Mouse (Mus musculus) CH12.LX (cell line): Measurements from ENCODE around the gene Hoxa13. TPM values are rescaled to one million over a fixed set of nuclear protein-coding genes. Genes with fewer than 3 reads are reported as not detected.

Source experiments
- DNase-seq: peaks from one replicate; pipeline ENCODE4 v3.0.0-alpha.2; 2013; ENCODE audit errors: extremely low read depth
- H3K27ac ChIP-seq: 2 replicates; pipeline ENCODE4 v1.5.1; 2012; ENCODE audit warnings: low read depth, mild to moderate bottlenecking, control low read depth, moderate library complexity; ENCODE audit not compliant: insufficient read depth
- H3K27me3 ChIP-seq: replicated peaks from 2 replicates; pipeline ENCODE3; 2012; ENCODE audit warnings: inconsistent platforms
- H3K36me3 ChIP-seq, 2 experiments: replicated peaks in 1 of 2; 2 replicates each; pipeline versions ENCODE3 to v1.6.1; 2012; ENCODE audit warnings: inconsistent platforms in 1 of 2, low read length in 1 of 2, mild to moderate bottlenecking in 1 of 2, mixed read lengths in 1 of 2, moderate library complexity in 1 of 2; ENCODE audit not compliant: control insufficient read depth in 1 of 2, insufficient read depth in 1 of 2
- H3K4me1 ChIP-seq, 2 experiments: 2 replicates each; pipeline ENCODE4 v1.6.1; 2012; ENCODE audit warnings: inconsistent platforms in 1 of 2, moderate library complexity in 1 of 2; ENCODE audit not compliant: insufficient read depth in 2 of 2, control insufficient read depth in 1 of 2
- H3K4me2 ChIP-seq: 2 replicates; pipeline ENCODE4 v1.6.1; 2012; ENCODE audit warnings: low read depth, mild to moderate bottlenecking, control low read depth; ENCODE audit not compliant: poor library complexity, insufficient read depth, severe bottlenecking
- H3K4me3 ChIP-seq, 3 experiments: fragments of 150-350 bp in 1 of 3; sonication (generic) in 1 of 3; replicated peaks in 1 of 3; 2 replicates each; pipeline versions ENCODE3 to v1.5.1; 2011 to 2012; ENCODE audit warnings: low read depth in 2 of 3, low read length in 2 of 3, mild to moderate bottlenecking in 2 of 3, moderate library complexity in 2 of 3, control low read depth in 1 of 3, improper control_type of control experiment in 1 of 3, inconsistent platforms in 1 of 3, mixed read lengths in 1 of 3; ENCODE audit not compliant: poor library complexity in 1 of 3
- H3K79me2 ChIP-seq: replicated peaks from 2 replicates; pipeline ENCODE4 v1.6.1; 2012; ENCODE audit warnings: mild to moderate bottlenecking, moderate library complexity; ENCODE audit not compliant: control insufficient read depth, poor library complexity, insufficient read depth, severe bottlenecking; ENCODE audit errors: extremely low read depth
- H3K9ac ChIP-seq: 2 replicates; pipeline ENCODE4 v1.6.1; 2012; ENCODE audit warnings: low read depth, mild to moderate bottlenecking, control low read depth, moderate library complexity; ENCODE audit not compliant: insufficient read depth
- H3K9me3 ChIP-seq: replicated peaks from 2 replicates; pipeline ENCODE3; 2012; ENCODE audit warnings: low read length, inconsistent platforms, mixed read lengths
- BHLHE40 ChIP-seq: IDR thresholded peaks from 2 replicates; pipeline ENCODE4 v1.6.1; 2011; ENCODE audit warnings: mild to moderate bottlenecking, low read depth, low read length, improper control_type of control experiment
- CHD1 ChIP-seq: IDR thresholded peaks from 2 replicates; pipeline ENCODE4 v1.6.1; 2012; ENCODE audit warnings: low read depth, low read length, improper control_type of control experiment, inconsistent platforms
- CHD2 ChIP-seq: IDR thresholded peaks from 2 replicates; pipeline ENCODE4 v1.6.1; 2011; ENCODE audit warnings: low read length, improper control_type of control experiment
- CTCF ChIP-seq, 2 experiments: IDR thresholded peaks in 1 of 2; conservative IDR thresholded peaks in 1 of 2; 2 replicates each; pipeline ENCODE4 v1.5.1; 2011 to 2012; ENCODE audit warnings: low read depth in 2 of 2, low read length in 2 of 2, improper control_type of control experiment in 1 of 2, inconsistent platforms in 1 of 2, mild to moderate bottlenecking in 1 of 2, moderate library complexity in 1 of 2
- E2F4 ChIP-seq: IDR thresholded peaks from 2 replicates; pipeline ENCODE4 v1.6.1; 2011; ENCODE audit warnings: low read depth, low read length, improper control_type of control experiment; ENCODE audit not compliant: insufficient replicate concordance
- ELF1 ChIP-seq: IDR thresholded peaks from 2 replicates; pipeline ENCODE4 v1.6.1; 2014; ENCODE audit warnings: low read depth, mild to moderate bottlenecking, inconsistent platforms, low read length, improper control_type of control experiment
- EP300 ChIP-seq: IDR thresholded peaks from 2 replicates; pipeline ENCODE4 v1.6.1; 2011; ENCODE audit warnings: low read length, improper control_type of control experiment
- ETS1 ChIP-seq: conservative IDR thresholded peaks from 2 replicates; pipeline ENCODE4 v1.6.1; 2012; ENCODE audit warnings: low read depth, mild to moderate bottlenecking, inconsistent platforms, low read length, improper control_type of control experiment, moderate library complexity
- GABPA ChIP-seq: IDR thresholded peaks from 2 replicates; pipeline ENCODE4 v1.6.1; 2012; ENCODE audit warnings: low read depth, low read length, improper control_type of control experiment, inconsistent platforms; ENCODE audit not compliant: insufficient replicate concordance
- HCFC1 ChIP-seq: IDR thresholded peaks from 2 replicates; pipeline ENCODE4 v1.6.1; 2012; ENCODE audit warnings: low read depth, mild to moderate bottlenecking, inconsistent platforms, low read length, improper control_type of control experiment
- IRF4 ChIP-seq: IDR thresholded peaks from 2 replicates; pipeline ENCODE4 v1.6.1; 2014; ENCODE audit warnings: low read depth, mild to moderate bottlenecking, inconsistent platforms, low read length, improper control_type of control experiment
- JUN ChIP-seq: IDR thresholded peaks from 2 replicates; pipeline ENCODE4 v1.6.1; 2011; ENCODE audit warnings: low read depth, mild to moderate bottlenecking, low read length, improper control_type of control experiment, moderate library complexity; ENCODE audit not compliant: insufficient read depth
- JUND ChIP-seq: conservative IDR thresholded peaks from 2 replicates; pipeline ENCODE4 v1.6.1; 2011; ENCODE audit warnings: low read depth, low read length, improper control_type of control experiment
- KAT2A ChIP-seq: IDR thresholded peaks from 2 replicates; pipeline ENCODE4 v1.6.1; 2012; ENCODE audit warnings: low read length, improper control_type of control experiment, inconsistent platforms; ENCODE audit not compliant: insufficient replicate concordance
- MAFK ChIP-seq: IDR thresholded peaks from 2 replicates; pipeline ENCODE4 v1.6.1; 2011; ENCODE audit warnings: low read length, improper control_type of control experiment; ENCODE audit not compliant: insufficient replicate concordance
- MAX ChIP-seq: IDR thresholded peaks from 2 replicates; pipeline ENCODE4 v1.6.1; 2011; ENCODE audit warnings: low read length, improper control_type of control experiment
- MAZ ChIP-seq: IDR thresholded peaks from 2 replicates; pipeline ENCODE4 v1.6.1; 2012; ENCODE audit warnings: low read depth, mild to moderate bottlenecking, inconsistent platforms, low read length, improper control_type of control experiment, moderate library complexity
- MEF2A ChIP-seq: IDR thresholded peaks from 2 replicates; pipeline ENCODE4 v1.6.1; 2014; ENCODE audit warnings: low read depth, mild to moderate bottlenecking, inconsistent platforms, low read length, improper control_type of control experiment, borderline replicate concordance
- MXI1 ChIP-seq: IDR thresholded peaks from 2 replicates; pipeline ENCODE4 v1.6.1; 2011; ENCODE audit warnings: mild to moderate bottlenecking, low read depth, low read length, improper control_type of control experiment
- MYC ChIP-seq: IDR thresholded peaks from 2 replicates; pipeline ENCODE4 v1.6.1; 2011; ENCODE audit warnings: low read depth, mild to moderate bottlenecking, improper control_type of control experiment, low read length
- NELFE ChIP-seq: IDR thresholded peaks from 2 replicates; pipeline ENCODE4 v1.6.1; 2011; ENCODE audit warnings: low read depth, low read length, improper control_type of control experiment
- NRF1 ChIP-seq: IDR thresholded peaks from 2 replicates; pipeline ENCODE4 v1.6.1; 2014; ENCODE audit warnings: low read depth, mild to moderate bottlenecking, inconsistent platforms, low read length, improper control_type of control experiment, moderate library complexity
- PAX5 ChIP-seq: IDR thresholded peaks from 2 replicates; pipeline ENCODE4 v1.6.1; 2012; ENCODE audit warnings: low read length, inconsistent platforms, mixed read lengths
- POLR2A ChIP-seq: IDR thresholded peaks from 2 replicates; pipeline ENCODE4 v1.6.1; 2011; ENCODE audit warnings: low read depth, mild to moderate bottlenecking, improper control_type of control experiment, low read length
- POLR2AphosphoS2 ChIP-seq: IDR thresholded peaks from 2 replicates; pipeline ENCODE4 v1.6.1; 2011; ENCODE audit warnings: low read depth, low read length, improper control_type of control experiment
- RAD21 ChIP-seq: IDR thresholded peaks from 2 replicates; pipeline ENCODE4 v1.6.1; 2011; ENCODE audit warnings: low read depth, mild to moderate bottlenecking, low read length, improper control_type of control experiment, moderate library complexity
- RCOR1 ChIP-seq: conservative IDR thresholded peaks from 2 replicates; pipeline ENCODE4 v1.6.1; 2012; ENCODE audit warnings: low read depth, mild to moderate bottlenecking, inconsistent platforms, low read length, improper control_type of control experiment
- SIN3A ChIP-seq: IDR thresholded peaks from 2 replicates; pipeline ENCODE4 v1.6.1; 2012; ENCODE audit warnings: low read length, improper control_type of control experiment, inconsistent platforms
- SMC3 ChIP-seq: IDR thresholded peaks from 2 replicates; pipeline ENCODE4 v1.6.1; 2011; ENCODE audit warnings: low read depth, low read length, improper control_type of control experiment
- TBP ChIP-seq: conservative IDR thresholded peaks from 2 replicates; pipeline ENCODE4 v1.6.1; 2011; ENCODE audit warnings: low read depth, low read length, improper control_type of control experiment
- TCF12 ChIP-seq: IDR thresholded peaks from 2 replicates; pipeline ENCODE4 v1.6.1; 2014; ENCODE audit warnings: low read depth, mild to moderate bottlenecking, inconsistent platforms, low read length, improper control_type of control experiment
- UBTF ChIP-seq: IDR thresholded peaks from 2 replicates; pipeline ENCODE4 v1.6.1; 2012; ENCODE audit warnings: low read depth, mild to moderate bottlenecking, inconsistent platforms, low read length, improper control_type of control experiment, moderate library complexity
- USF1 ChIP-seq: IDR thresholded peaks from 2 replicates; pipeline ENCODE4 v1.6.1; 2014; ENCODE audit warnings: low read depth, mild to moderate bottlenecking, inconsistent platforms, low read length, improper control_type of control experiment
- USF2 ChIP-seq: conservative IDR thresholded peaks from 2 replicates; pipeline ENCODE4 v1.6.1; 2011; ENCODE audit warnings: low read depth, low read length, improper control_type of control experiment
- ZC3H11A ChIP-seq: IDR thresholded peaks from 2 replicates; pipeline ENCODE4 v1.6.1; 2012; ENCODE audit warnings: low read depth, mild to moderate bottlenecking, inconsistent platforms, low read length, improper control_type of control experiment
- ZKSCAN1 ChIP-seq: IDR thresholded peaks from 2 replicates; pipeline ENCODE4 v1.6.1; 2012; ENCODE audit warnings: low read depth, inconsistent platforms, low read length, improper control_type of control experiment, borderline replicate concordance
- ZMIZ1 ChIP-seq: IDR thresholded peaks from 2 replicates; pipeline ENCODE4 v1.6.1; 2012; ENCODE audit warnings: low read depth, mild to moderate bottlenecking, inconsistent platforms, low read length, improper control_type of control experiment
- ZNF384 ChIP-seq: IDR thresholded peaks from 2 replicates; pipeline ENCODE4 v1.6.1; 2012; ENCODE audit warnings: low read depth, low read length, improper control_type of control experiment, inconsistent platforms
- dilution Hi-C: fragments of 300-500 bp; cut with MboI; formaldehyde crosslinking; loops from 2 replicates; pipeline ENCODE4 v1.14.3; 2020; ENCODE audit warnings: low sequenced_read_pairs; ENCODE audit not compliant: extremely low pct_unique_long_range_greater_than_20kb, extremely low pct_ligation_motif_present
- in situ Hi-C: fragments of 300-500 bp; cut with MboI; formaldehyde crosslinking; loops from 3 replicates; pipeline ENCODE4 v1.14.3; 2019; ENCODE audit warnings: low sequenced_read_pairs, low pct_ligation_motif_present, low pct_unique_long_range_greater_than_20kb, mixed read lengths
- polyA plus RNA-seq: library from polyadenylated mRNA; unstranded; fragments of >175 nt; gene quantifications from 2 replicates; pipeline ENCODE4 v1.2.1, GENCODE M21; 2012; ENCODE audit warnings: low read depth; ENCODE audit not compliant: insufficient read length
- total RNA-seq, 2 experiments: library from RNA; depleted of rRNA; stranded (reverse); fragments of 300-350 nt in 1 of 2; fragments of >200 nt in 1 of 2; gene quantifications; 2 replicates each; pipeline ENCODE4 v1.2.3; 2012 to 2014

The Hoxa13 gene
- total and polyA plus RNA-seq, 3 experiments: 0.17 TPM; not detected in 2

GRCm38 (mm10) chr6:52211170-52211935 is 49.3 kb downstream of the Hoxa13 start:
- Histone ChIP-seq H3K4me2 (peak overlapping the region; percentile 59), H3K27me3 (peaks cover 2% of the 10 kb centered on the region), H3K27ac (peak overlapping the region; percentile 58; the same call in 1 of the 2 replicates), H3K4me3 (peak overlapping the region; percentile 52 to 57 (median 53)), H3K79me2 (no peaks in the 10 kb centered on the region), H3K4me1 (peaks cover 4 to 17% of the 10 kb centered on the region in 2 experiments; a peak in 2 of 4 replicates)
- dilution Hi-C loops: no loop called here
- 0 out of 2 replicates have a peak, but pooled peaks have one; percentile 11 for TF ChIP-seq ELF1
- no peak for TF ChIP-seq JUND
- TF ChIP-seq KAT2A: no peak
- TF ChIP-seq USF1: no peak
- TF ChIP-seq POLR2AphosphoS2: no peak
- TF ChIP-seq GABPA: no peak
- TF ChIP-seq MYC: no peak
- no peak for TF ChIP-seq ZNF384
- no peak for TF ChIP-seq E2F4
- peak; percentile 60 for TF ChIP-seq SMC3
- peak; percentile 17; the same call in 1 of the 2 replicates for TF ChIP-seq HCFC1
- TF ChIP-seq ZKSCAN1: no peak
- TF ChIP-seq TBP: 0 out of 2 replicates have a peak, but pooled peaks have one; percentile 27
- TF ChIP-seq ETS1: no peak
- no peak for TF ChIP-seq UBTF
- TF ChIP-seq JUN: no peak
- TF ChIP-seq RAD21: peak; percentile 26
- TF ChIP-seq POLR2A: peak; percentile 55
- no peak for TF ChIP-seq ZC3H11A
- TF ChIP-seq IRF4: 0 out of 2 replicates have a peak, but pooled peaks have one; percentile 9
- TF ChIP-seq NRF1: 0 out of 2 replicates have a peak, but pooled peaks have one; percentile 27
- 0 out of 2 replicates have a peak, but pooled peaks have one; percentile 18 for TF ChIP-seq BHLHE40
- no peak for TF ChIP-seq MAFK
- TF ChIP-seq MAX: no peak
- no peak for TF ChIP-seq CHD2
- TF ChIP-seq TCF12: peak; percentile 46; the same call in 1 of the 2 replicates
- TF ChIP-seq RCOR1: no peak
- TF ChIP-seq MAZ: no peak
- TF ChIP-seq ZMIZ1: no peak
- no peak for TF ChIP-seq CHD1
- TF ChIP-seq CTCF (conservative IDR thresholded peaks at IDR 0.05 in 1 of 2, IDR thresholded peaks at IDR 0.05 in 1 of 2; ENCODE audit: low read depth in 2 of 2, low read length in 2 of 2): peak in 1 of 2 experiments; percentile 76; a peak in 3 of 4 replicates
- TF ChIP-seq USF2: no peak
- no peak for TF ChIP-seq MXI1
- TF ChIP-seq MEF2A: 0 out of 2 replicates have a peak, but pooled peaks have one; percentile 50
- no peak for TF ChIP-seq PAX5
- no peak for TF ChIP-seq SIN3A
- peak; percentile 61 for TF ChIP-seq NELFE
- no peak for TF ChIP-seq EP300
- TF ChIP-seq, all 38 proteins: peak for 13
- peak; percentile 59 for DNase-seq
- in situ Hi-C loops: loop anchor here (10.0 to 25.0 kb wide), 2 partner anchors 199 to 347 kb away; partner anchors contain the start of gene Skap2
- peak overlapping the region; percentile 41 for H3K9ac ChIP-seq
- H3K36me3 ChIP-seq: peaks cover 1 to 15% of the 10 kb centered on the region in 2 experiments
- H3K9me3 ChIP-seq: peaks cover 26% of the 10 kb centered on the region
